Mouse (Mus musculus): ENCODE measurements at regions not wholly inside any gene's neighbourhood (a gene's known extent, or its start where the extent isn't known, plus 50 kb on each side); places are given as distances from the start of the nearest gene placed in this dataset.

DNA sequence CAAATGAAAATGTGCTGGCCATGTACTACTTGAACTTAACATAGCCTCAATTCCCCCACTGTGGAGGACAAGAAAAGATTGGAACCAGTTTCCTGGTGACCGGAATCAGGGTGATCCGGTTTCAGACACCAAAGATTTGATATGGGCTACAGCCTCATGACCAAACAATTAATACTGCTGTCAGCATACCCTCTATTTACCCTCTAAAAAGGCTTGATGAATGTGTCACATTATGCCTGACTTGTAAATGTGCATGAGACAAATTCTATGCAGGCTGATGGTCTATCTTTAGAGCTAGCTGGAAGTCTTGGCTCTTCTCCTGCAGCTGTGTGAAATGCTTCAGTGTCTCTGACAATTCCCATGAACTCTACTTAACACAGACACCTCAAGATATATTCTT, 372.8 kb upstream of the Hsf2 start:
- TF ChIP-seq CTCF (IDR thresholded peaks at IDR 0.05; ENCODE audit: low read depth) = no peak
- TF ChIP-seq EP300 (optimal IDR thresholded peaks at IDR 0.05) = no peak
